Mouse (Mus musculus) urinary bladder, postnatal 4 days (tissue): Measurements from ENCODE around the gene Acr.

ENCODE experiments used
- DNase-seq, 2 experiments: peaks; one replicate each; pipeline ENCODE4 v3.0.0; 2021 to 2022; ENCODE audit warnings: low spot score in 2 of 2

Gene Acr

DNA sequence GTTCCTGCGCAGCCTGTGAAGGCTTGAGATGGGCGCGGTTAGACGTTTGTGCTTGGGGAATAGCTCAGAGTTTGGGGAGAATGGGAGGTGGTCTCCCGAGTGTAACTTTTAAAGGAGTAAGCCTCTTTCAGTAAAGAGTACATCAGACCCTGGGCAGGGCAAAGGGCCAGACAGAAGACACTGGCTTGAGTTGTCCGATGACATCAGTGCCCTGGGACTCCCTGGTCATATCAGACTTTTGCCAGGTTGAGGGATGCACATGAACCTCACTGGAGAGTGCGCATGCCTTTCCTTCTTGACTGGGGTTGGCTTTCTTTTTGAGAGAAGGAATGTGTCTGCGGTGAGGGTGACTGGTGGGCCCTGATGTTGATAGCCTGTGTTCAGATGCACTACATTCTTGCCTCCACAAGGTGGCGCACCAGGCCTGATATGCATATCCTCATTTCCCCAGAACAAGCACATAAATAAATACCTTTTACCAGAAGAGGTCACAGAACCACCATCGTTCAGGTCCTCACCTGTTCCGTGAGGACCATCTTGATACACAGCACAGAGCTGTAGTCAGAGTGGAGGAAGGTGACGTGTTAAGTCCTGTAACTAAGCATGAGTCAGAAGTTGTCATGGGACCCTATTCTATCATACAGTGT, 54.3 kb downstream of the Acr start:
- no peak for DNase-seq

GRCm38 (mm10) chr15:89622959-89623625, 55.0 kb downstream of the Acr start:
- DNase-seq = no peak

DNA sequence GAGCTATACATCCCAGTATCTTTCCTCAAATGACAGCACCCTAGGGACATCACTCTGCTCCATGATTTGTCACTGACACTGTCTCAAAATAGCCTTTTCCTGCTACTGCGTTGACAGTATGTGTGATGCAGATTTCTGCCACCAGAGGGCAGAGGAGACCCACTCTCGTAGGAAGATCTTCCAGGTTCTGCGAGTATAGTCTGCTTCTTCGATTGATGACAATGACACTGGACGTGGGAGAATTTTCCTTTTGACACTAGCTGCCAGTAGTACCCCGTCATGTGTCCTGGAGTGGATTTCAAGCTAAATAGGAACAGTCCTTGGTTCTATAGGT, 55.5 kb downstream of the Acr start:
- DNase-seq = peak in 1 of 2 experiments; percentile 68
